Mouse (Mus musculus): ENCODE results near the gene Erg.

DNA sequence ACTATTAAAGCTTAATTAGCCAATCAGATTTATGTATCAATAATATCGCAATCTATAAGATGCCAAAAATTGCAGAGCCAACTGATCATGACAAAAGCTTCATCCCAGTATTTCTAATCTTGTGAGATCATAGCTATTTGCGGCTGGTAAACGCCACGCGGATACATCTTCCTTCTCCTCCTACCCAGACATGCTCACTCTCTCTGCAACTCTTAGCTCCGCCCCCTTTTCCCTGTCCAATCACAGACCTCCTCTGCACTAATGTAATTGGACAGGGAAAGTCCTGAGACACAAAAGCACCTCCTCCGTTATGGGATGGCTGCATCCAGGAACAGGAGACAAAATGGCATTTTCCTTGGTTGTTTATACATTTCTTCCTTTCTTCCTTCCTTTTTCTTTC lies 22.2 kb upstream of the Erg start:
- no peak for TF ChIP-seq POLR2A (IDR thresholded peaks at IDR 0.05; ENCODE audit: low read depth, low read length)
- no peak for TF ChIP-seq CTCF (IDR thresholded peaks at IDR 0.05; ENCODE audit: extremely low read depth, insufficient read length, insufficient replicate concordance, low read depth, low read length)
